ENCODE assay signal across 8 mouse cellular contexts in genomic region chr4:129542592-129543141, GRCm38 (mm10). TPM values are rescaled to one million over a fixed set of nuclear protein-coding genes. Genes with fewer than 3 reads are reported as not detected.
A peak's percentile ranks its signal among the peaks of the same experiment; 100 is the strongest.
DNase-seq lines count a peak whose midpoint lies in the region; ATAC-seq lines count a peak whose summit lies in the region.

Gene Hdac1 (minus strand): TSS chr4:129542713.

- H3K27me3 ChIP-seq in hindbrain, embryonic 14.5 days (ENCODE audit: control insufficient read depth, insufficient read depth, low read length): no peaks in the 10 kb centered on the region

- ATAC-seq in hindbrain, embryonic 14.5 days (ENCODE audit: low FRiP score): peak; percentile 99

- H3K9me3 ChIP-seq in hindbrain, embryonic 14.5 days (ENCODE audit: control insufficient read depth, low read length): no peaks in the 10 kb centered on the region

- under 1% methylated on average over 45 of the region's 46 CpGs for WGBS in hindbrain, embryonic 14.5 days

- H3K27ac ChIP-seq in hindbrain, embryonic 14.5 days: peak within 1 kb of the TSS; percentile 77

- peak within 1 kb of the TSS; percentile 86 for H3K4me3 ChIP-seq in hindbrain, embryonic 14.5 days (replicated peaks; ENCODE audit: low read length)

- peaks cover 11% of the 10 kb centered on the region for H3K4me1 ChIP-seq in hindbrain, embryonic 14.5 days (replicated peaks; ENCODE audit: control insufficient read depth, insufficient read depth, low read length)

- 0 out of 2 replicates have a peak, but pooled peaks cover 3% of the 10 kb centered on the region for H3K36me3 ChIP-seq in hindbrain, embryonic 14.5 days (replicated peaks; ENCODE audit: control insufficient read depth, insufficient read depth)

- peak within 1 kb of the TSS; percentile 85 for H3K4me2 ChIP-seq in hindbrain, embryonic 14.5 days (replicated peaks)

- peak within 1 kb of the TSS; percentile 85 for H3K9ac ChIP-seq in hindbrain, embryonic 14.5 days

- DNase-seq in R1 (ENCODE audit: low read depth, low spot score): peak; percentile 96
- DNase-seq in cerebellum, postnatal 25 days: peak; percentile 98 to 99
- DNase-seq in frontal cortex, postnatal 25 days (ENCODE audit: low spot score in 2 of 2): peak; percentile 86 to 92
- DNase-seq in hindbrain, embryonic 14.5 days (ENCODE audit: low spot score): peak; percentile 93
- peak; percentile 93 to 95 for DNase-seq in layer of hippocampus, postnatal 36 days
- DNase-seq in lung, postnatal 36 days: peak; percentile 99
- peak; percentile 99 for DNase-seq in retina, postnatal 1 day
- DNase-seq in urinary bladder, adult 18-20 months (ENCODE audit: low spot score in 2 of 2): peak; percentile 91 to 97

RNA-seq across cellular contexts. Expression of gene Hdac1, which starts in this region (rescaled TPM):
- polyA plus RNA-seq in hindbrain, embryonic 14.5 days (2014; fragmentation: Nextera tagmentation; extraction: Ambion mirVana): 76.0 and 79.8 TPM in 2 replicates
- 10 to 100 TPM; 45.2 to 55.8 TPM for total RNA-seq in layer of hippocampus, postnatal 36 days (2021)

Comparison
In these comparisons a context has a peak if more than half of its experiments do, and no peak if none do; other contexts are left out.
1. Peak in every context shown above with its lines: DNase-seq, ATAC-seq, H3K4me3 ChIP-seq and H3K27ac ChIP-seq.